Mouse (Mus musculus): Measurements from ENCODE around the gene Otx2. TPM values are rescaled to one million over a fixed set of nuclear protein-coding genes. Genes with fewer than 3 reads are reported as not detected.

Gene Otx2
- polyA plus RNA-seq, 1 experiment, result not detected

- no peak overlapping the region for H3K4me3 ChIP-seq (ENCODE audit: insufficient read depth, low read length)
- H3K4me1 ChIP-seq (ENCODE audit: control insufficient read depth, insufficient read depth, low read length), result no peaks in the 10 kb centered on the region
- TF ChIP-seq CTCF (IDR thresholded peaks at IDR 0.05; ENCODE audit: low read depth, low read length) (no peak), POLR2A (IDR thresholded peaks at IDR 0.05; ENCODE audit: borderline replicate concordance, low read depth, low read length) (no peak)
- no peak overlapping the region for H3K27ac ChIP-seq (ENCODE audit: insufficient read depth, low read depth, low read length)
Observed at GRCm38 (mm10) chr14:48655073-48655791, 18.4 kb downstream of the Otx2 start.

- H3K4me1 ChIP-seq (ENCODE audit: control insufficient read depth, insufficient read depth, low read length), result no peaks in the 10 kb centered on the region
- TF ChIP-seq CTCF (IDR thresholded peaks at IDR 0.05; ENCODE audit: low read depth, low read length) (no peak), POLR2A (IDR thresholded peaks at IDR 0.05; ENCODE audit: borderline replicate concordance, low read depth, low read length) (no peak)
- H3K27ac ChIP-seq (ENCODE audit: insufficient read depth, low read depth, low read length), result no peak overlapping the region
- no peak overlapping the region for H3K4me3 ChIP-seq (ENCODE audit: insufficient read depth, low read length)
Observed at GRCm38 (mm10) chr14:48654551-48655072, 19.0 kb downstream of the Otx2 start.

- no peak overlapping the region for H3K4me3 ChIP-seq (ENCODE audit: insufficient read depth, low read length)
- no peaks in the 10 kb centered on the region for H3K4me1 ChIP-seq (ENCODE audit: control insufficient read depth, insufficient read depth, low read length)
- no peak for TF ChIP-seq CTCF (IDR thresholded peaks at IDR 0.05; ENCODE audit: low read depth, low read length)
- no peak for TF ChIP-seq POLR2A (IDR thresholded peaks at IDR 0.05; ENCODE audit: borderline replicate concordance, low read depth, low read length)
- H3K27ac ChIP-seq (ENCODE audit: insufficient read depth, low read depth, low read length), result no peak overlapping the region
Observed at GRCm38 (mm10) chr14:48653676-48654510, 19.7 kb downstream of the Otx2 start.

- H3K27ac ChIP-seq (ENCODE audit: insufficient read depth, low read depth, low read length), result no peak overlapping the region
- no peak overlapping the region for H3K4me3 ChIP-seq (ENCODE audit: insufficient read depth, low read length)
- TF ChIP-seq POLR2A (IDR thresholded peaks at IDR 0.05; ENCODE audit: borderline replicate concordance, low read depth, low read length) (no peak), CTCF (IDR thresholded peaks at IDR 0.05; ENCODE audit: low read depth, low read length) (no peak)
- H3K4me1 ChIP-seq (ENCODE audit: control insufficient read depth, insufficient read depth, low read length), result no peaks in the 10 kb centered on the region
Observed at GRCm38 (mm10) chr14:48653081-48653480, 20.5 kb downstream of the Otx2 start.

GRCm38 (mm10) chr14:48652256-48652655 lies 21.4 kb downstream of the Otx2 start:
- no peak overlapping the region for H3K27ac ChIP-seq (ENCODE audit: insufficient read depth, low read depth, low read length)
- TF ChIP-seq POLR2A (IDR thresholded peaks at IDR 0.05; ENCODE audit: borderline replicate concordance, low read depth, low read length) (no peak), CTCF (IDR thresholded peaks at IDR 0.05; ENCODE audit: low read depth, low read length) (no peak)
- H3K4me1 ChIP-seq (ENCODE audit: control insufficient read depth, insufficient read depth, low read length), result no peaks in the 10 kb centered on the region

GRCm38 (mm10) chr14:48651471-48652211 lies 22.0 kb downstream of the Otx2 start:
- H3K4me1 ChIP-seq (ENCODE audit: control insufficient read depth, insufficient read depth, low read length), result no peaks in the 10 kb centered on the region

More at GRCm38 (mm10) chr14:48652256-48652655, 21.4 kb downstream of the Otx2 start:
- H3K4me3 ChIP-seq (ENCODE audit: insufficient read depth, low read length), result no peak overlapping the region

GRCm38 (mm10) chr14:48641462-48642395 lies 31.9 kb downstream of the Otx2 start:
- TF ChIP-seq CTCF (IDR thresholded peaks at IDR 0.05; ENCODE audit: low read depth, low read length) (no peak), POLR2A (IDR thresholded peaks at IDR 0.05; ENCODE audit: borderline replicate concordance, low read depth, low read length) (no peak)
- Histone ChIP-seq H3K27ac (ENCODE audit: insufficient read depth, low read depth, low read length) (no peak overlapping the region), H3K4me1 (ENCODE audit: control insufficient read depth, insufficient read depth, low read length) (no peaks in the 10 kb centered on the region), H3K4me3 (ENCODE audit: insufficient read depth, low read length) (no peak overlapping the region)

More at GRCm38 (mm10) chr14:48651471-48652211, 22.0 kb downstream of the Otx2 start:
- TF ChIP-seq POLR2A (IDR thresholded peaks at IDR 0.05; ENCODE audit: borderline replicate concordance, low read depth, low read length) (no peak), CTCF (IDR thresholded peaks at IDR 0.05; ENCODE audit: low read depth, low read length) (no peak)
- H3K27ac ChIP-seq (ENCODE audit: insufficient read depth, low read depth, low read length), result no peak overlapping the region
- no peak overlapping the region for H3K4me3 ChIP-seq (ENCODE audit: insufficient read depth, low read length)

- H3K4me3 ChIP-seq (ENCODE audit: insufficient read depth, low read length), result no peak overlapping the region
- no peaks in the 10 kb centered on the region for H3K4me1 ChIP-seq (ENCODE audit: control insufficient read depth, insufficient read depth, low read length)
- no peak for TF ChIP-seq POLR2A (IDR thresholded peaks at IDR 0.05; ENCODE audit: borderline replicate concordance, low read depth, low read length)
- TF ChIP-seq CTCF (IDR thresholded peaks at IDR 0.05; ENCODE audit: low read depth, low read length), result no peak
- no peak overlapping the region for H3K27ac ChIP-seq (ENCODE audit: insufficient read depth, low read depth, low read length)
Observed at GRCm38 (mm10) chr14:48633141-48633540, 40.5 kb downstream of the Otx2 start.
